Mouse (Mus musculus): ENCODE data around the gene Arfrp1.

DNA sequence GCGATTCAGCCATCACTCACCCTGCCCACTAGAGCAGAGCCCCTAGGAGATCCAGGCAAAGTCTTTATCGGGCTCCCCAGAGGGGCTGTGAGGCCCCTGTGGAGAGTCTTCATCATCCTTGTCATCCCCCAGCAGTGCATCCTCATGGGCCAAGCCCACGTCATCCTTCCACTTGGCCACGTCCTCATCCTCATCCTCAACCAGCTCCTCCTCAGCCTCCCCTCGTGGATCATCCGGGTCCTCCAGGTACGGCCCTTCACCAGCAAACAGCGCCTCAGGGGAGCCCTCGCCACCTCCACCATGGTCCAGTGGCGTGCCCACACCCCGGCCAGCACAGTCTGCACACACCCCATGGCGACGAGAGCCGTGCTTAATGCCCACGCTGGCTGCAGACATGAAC lies 25.8 kb upstream of the Arfrp1 start:
- no peak for TF ChIP-seq GATA1 (IDR thresholded peaks at IDR 0.05; ENCODE audit: borderline replicate concordance, low read length)
- no peak for TF ChIP-seq FLI1 (IDR thresholded peaks at IDR 0.05; ENCODE audit: low read length)

Data from megakaryocyte, embryonic 14.5 days (primary cell).